ENCODE assay signal across 21 mouse cellular contexts in the genomic region with DNA sequence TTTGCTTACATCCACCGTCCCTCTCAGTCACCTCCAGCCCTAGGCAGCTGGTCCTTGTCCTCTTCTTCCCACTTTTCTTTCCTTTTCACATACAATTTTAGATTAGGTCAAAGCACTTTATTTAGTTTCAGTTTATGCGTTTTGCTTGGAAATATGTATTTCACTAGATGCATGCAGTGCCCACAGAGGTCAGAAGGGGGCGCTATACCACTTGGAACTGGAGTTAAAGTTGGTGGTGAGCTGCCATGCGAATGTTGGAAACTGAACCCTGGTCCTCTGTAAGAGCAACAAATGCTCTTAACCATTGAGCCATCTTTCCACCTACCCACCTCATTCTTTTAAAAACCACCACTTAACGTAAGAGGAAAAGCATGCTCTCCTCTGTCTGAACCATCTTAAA. TPM values are rescaled to one million over a fixed set of nuclear protein-coding genes. Genes with fewer than 3 reads are reported as not detected.
DNase-seq lines count a peak whose midpoint lies in the region; ATAC-seq and TF ChIP-seq lines count a peak whose summit lies in the region.
"Had no signal": no experiment of that assay in that cellular context is flagged by ENCODE, and none has a peak within 500 bp of the region (broad histone marks: within the 10 kb centered on the region; RNA-seq: fewer than 3 reads in every experiment).

No protein-coding gene starts in this region.

- no peaks in the 10 kb centered on the region for H3K27me3 ChIP-seq in heart, adult 2 months (ENCODE audit: control insufficient read depth, insufficient read depth, low read length)
- H3K27me3 ChIP-seq in heart, embryonic 12.5 days (replicated peaks): no peaks in the 10 kb centered on the region
- no peaks in the 10 kb centered on the region for H3K27me3 ChIP-seq in liver, embryonic 14.5 days (ENCODE audit: control insufficient read depth, insufficient read depth, low read length)
- no peaks in the 10 kb centered on the region for H3K27me3 ChIP-seq in E14TG2a.4 (ENCODE audit: insufficient read depth, low read length)
- H3K27me3 ChIP-seq in stomach, postnatal 0 days (ENCODE audit: control insufficient read depth, insufficient read depth, low read length): no peaks in the 10 kb centered on the region
- H3K27me3 ChIP-seq: embryonic facial prominence, embryonic 15.5 days; heart, embryonic 15.5 days; lung, embryonic 15.5 days; midbrain, embryonic 12.5 days; neural tube, embryonic 12.5 days had no signal

- H3K4me3 ChIP-seq in heart, adult 2 months: no peak overlapping the region
- no peak overlapping the region for H3K4me3 ChIP-seq in heart, embryonic 12.5 days
- no peak overlapping the region for H3K4me3 ChIP-seq in liver, embryonic 14.5 days (ENCODE audit: insufficient read depth in 1 of 2, low read depth in 2 of 2, low read length in 2 of 2)
- no peak overlapping the region for H3K4me3 ChIP-seq in E14TG2a.4 (replicated peaks; ENCODE audit: low read length)
- H3K4me3 ChIP-seq in stomach, postnatal 0 days (ENCODE audit: low read depth, low read length): no peak overlapping the region
- H3K4me3 ChIP-seq: embryonic facial prominence, embryonic 15.5 days; heart, embryonic 15.5 days; hindbrain, embryonic 10.5 days; lung, embryonic 15.5 days; midbrain, embryonic 12.5 days; neural tube, embryonic 12.5 days had no signal

- no peak overlapping the region for H3K4me2 ChIP-seq in heart, embryonic 12.5 days
- no peak overlapping the region for H3K4me2 ChIP-seq in liver, embryonic 14.5 days (ENCODE audit: low read depth)
- no peak overlapping the region for H3K4me2 ChIP-seq in stomach, postnatal 0 days (replicated peaks; ENCODE audit: low read depth)
- H3K4me2 ChIP-seq: embryonic facial prominence, embryonic 15.5 days; heart, embryonic 15.5 days; lung, embryonic 15.5 days; midbrain, embryonic 12.5 days; neural tube, embryonic 12.5 days had no signal

- H3K9ac ChIP-seq in heart, adult 2 months (ENCODE audit: low read depth, low read length): no peak overlapping the region
- no peak overlapping the region for H3K9ac ChIP-seq in heart, embryonic 12.5 days
- no peak overlapping the region for H3K9ac ChIP-seq in liver, embryonic 14.5 days (replicated peaks)
- no peak overlapping the region for H3K9ac ChIP-seq in stomach, postnatal 0 days (ENCODE audit: low read length)
- H3K9ac ChIP-seq: embryonic facial prominence, embryonic 15.5 days; heart, embryonic 15.5 days; lung, embryonic 15.5 days; midbrain, embryonic 12.5 days; neural tube, embryonic 12.5 days had no signal

- no peaks in the 10 kb centered on the region for H3K79me2 ChIP-seq in heart, adult 2 months (replicated peaks; ENCODE audit: control insufficient read depth, insufficient read depth, low read length)

- no peak for TF ChIP-seq POLR2A in heart, adult 2 months (IDR thresholded peaks at IDR 0.05; ENCODE audit: insufficient read depth, low read depth, low read length)

- WGBS in heart, adult 2 months: 66% methylated on average over 5 of the region's 5 CpGs
- WGBS in heart, embryonic 12.5 days: 67% methylated on average over 5 of the region's 5 CpGs
- 56% methylated on average over 5 of the region's 5 CpGs for WGBS in liver, embryonic 14.5 days (ENCODE audit: insufficient replicate concordance)
- 69% methylated on average over 5 of the region's 5 CpGs for WGBS in stomach, postnatal 0 days

- H3K4me1 ChIP-seq in heart, adult 2 months (ENCODE audit: control insufficient read depth, insufficient read depth, low read length): no peaks in the 10 kb centered on the region
- no peaks in the 10 kb centered on the region for H3K4me1 ChIP-seq in heart, embryonic 12.5 days (replicated peaks)
- no peaks in the 10 kb centered on the region for H3K4me1 ChIP-seq in liver, embryonic 14.5 days (replicated peaks; ENCODE audit: control insufficient read depth in 2 of 2, insufficient read depth in 2 of 2, low read length in 1 of 2)
- no peaks in the 10 kb centered on the region for H3K4me1 ChIP-seq in E14TG2a.4 (replicated peaks; ENCODE audit: low read depth, low read length)
- no peaks in the 10 kb centered on the region for H3K4me1 ChIP-seq in stomach, postnatal 0 days (replicated peaks; ENCODE audit: control insufficient read depth, insufficient read depth)
- H3K4me1 ChIP-seq: embryonic facial prominence, embryonic 15.5 days; heart, embryonic 15.5 days; hindbrain, embryonic 10.5 days; lung, embryonic 15.5 days had no signal

- no peaks in the 10 kb centered on the region for H3K9me3 ChIP-seq in heart, embryonic 12.5 days (replicated peaks)
- H3K9me3 ChIP-seq in liver, embryonic 14.5 days (ENCODE audit: control insufficient read depth, low read length): no peaks in the 10 kb centered on the region
- 0 out of 2 replicates have a peak, but pooled peaks cover 1% of the 10 kb centered on the region for H3K9me3 ChIP-seq in E14TG2a.4 (ENCODE audit: low read length)
- H3K9me3 ChIP-seq in stomach, postnatal 0 days (ENCODE audit: control insufficient read depth, low read length): no peaks in the 10 kb centered on the region
- H3K9me3 ChIP-seq: embryonic facial prominence, embryonic 15.5 days; heart, embryonic 15.5 days; hindbrain, embryonic 10.5 days; lung, embryonic 15.5 days; midbrain, embryonic 12.5 days; neural tube, embryonic 12.5 days had no signal

- 0 out of 2 replicates have a peak, but pooled peaks have one; percentile 4 for TF ChIP-seq CTCF in heart, adult 2 months (IDR thresholded peaks at IDR 0.05)
- peak; percentile 46 for TF ChIP-seq CTCF in liver, embryonic 14.5 days (IDR thresholded peaks at IDR 0.05; ENCODE audit: low read depth)
- TF ChIP-seq CTCF in E14TG2a.4 (conservative IDR thresholded peaks at IDR 0.05; ENCODE audit: low read length): peak; percentile 87
- TF ChIP-seq CTCF in stomach, postnatal 0 days (IDR thresholded peaks at IDR 0.05; ENCODE audit: low read depth): no peak

- ATAC-seq in heart, embryonic 12.5 days (ENCODE audit: insufficient number of reproducible peaks, low FRiP score): no peak
- ATAC-seq in liver, embryonic 14.5 days (ENCODE audit: insufficient read depth): no peak
- no peak for ATAC-seq in stomach, postnatal 0 days (ENCODE audit: low FRiP score, low TSS enrichment)

- no peak overlapping the region for H3K27ac ChIP-seq in heart, adult 2 months
- H3K27ac ChIP-seq in heart, embryonic 12.5 days (ENCODE audit: poor library complexity, severe bottlenecking): no peak overlapping the region
- no peak overlapping the region for H3K27ac ChIP-seq in liver, embryonic 14.5 days
- no peak overlapping the region for H3K27ac ChIP-seq in stomach, postnatal 0 days (replicated peaks)
- H3K27ac ChIP-seq: embryonic facial prominence, embryonic 15.5 days; heart, embryonic 15.5 days; hindbrain, embryonic 10.5 days; lung, embryonic 15.5 days; midbrain, embryonic 12.5 days; neural tube, embryonic 12.5 days had no signal

- TF ChIP-seq EP300 in heart, adult 2 months (IDR thresholded peaks at IDR 0.05; ENCODE audit: insufficient read depth, low read depth, low read length): no peak
- TF ChIP-seq EP300 in liver, embryonic 14.5 days (IDR thresholded peaks at IDR 0.05; ENCODE audit: low read depth): no peak
- no peak for TF ChIP-seq EP300 in stomach, postnatal 0 days (optimal IDR thresholded peaks at IDR 0.05)

- H3K36me3 ChIP-seq in heart, adult 2 months (ENCODE audit: control insufficient read depth, insufficient read depth, low read length): no peaks in the 10 kb centered on the region
- H3K36me3 ChIP-seq in heart, embryonic 12.5 days: no peaks in the 10 kb centered on the region
- no peaks in the 10 kb centered on the region for H3K36me3 ChIP-seq in liver, embryonic 14.5 days (replicated peaks; ENCODE audit: control insufficient read depth, insufficient read depth, low read depth)
- H3K36me3 ChIP-seq in E14TG2a.4 (ENCODE audit: insufficient read depth, low read length): no peaks in the 10 kb centered on the region
- no peaks in the 10 kb centered on the region for H3K36me3 ChIP-seq in stomach, postnatal 0 days (ENCODE audit: control insufficient read depth, insufficient read depth, low read length)
- H3K36me3 ChIP-seq: embryonic facial prominence, embryonic 15.5 days; heart, embryonic 15.5 days; hindbrain, embryonic 10.5 days; lung, embryonic 15.5 days; midbrain, embryonic 12.5 days; neural tube, embryonic 12.5 days had no signal

- intact Hi-C loops in heart, adult 2 months (cut with DNase I): no loop called here

- no peak for DNase-seq in heart, adult 2 months
- DNase-seq in liver, embryonic 14.5 days (ENCODE audit: low read depth in 3 of 3, low spot score in 3 of 3): no peak
- DNase-seq in liver (no peak), ZHBTc4 (ENCODE audit: low read depth, low spot score) (peak; percentile 42)
- DNase-seq in frontal cortex, adult 2 months (ENCODE audit: extremely low spot score in 1 of 2, low spot score in 1 of 2): no peak
- DNase-seq in stomach, postnatal 0 days (ENCODE audit: low spot score): no peak
- DNase-seq: cerebellum, adult 2 months; cerebellum, postnatal 36 days; gastrocnemius, postnatal 10 days; heart, adult 18-20 months; kidney, adult 9 months; right cerebral cortex, adult 18-20 months; thymus, adult 18-20 months had no signal

RNA-seq across cellular contexts. Expression of a gene that starts 21.5 kb away (rescaled TPM):
- 1 to 10 TPM; 8.9 to 9.5 TPM for total RNA-seq in heart, adult 2 months (2021)
- 2.9 TPM in 2 replicates for polyA plus RNA-seq in heart, adult 2 months (2012; rRNA removed)
- polyA plus RNA-seq in heart, embryonic 12.5 days (2016; fragmentation: Nextera tagmentation; extraction: Ambion mirVana): 41.1 and 44.4 TPM in 2 replicates
- 9.0 and 21.7 TPM in 2 replicates for polyA plus RNA-seq in liver, embryonic 14.5 days (2012; rRNA removed)
- 29.1 and 33.3 TPM in 2 replicates for polyA plus RNA-seq in liver, embryonic 14.5 days (2014; fragmentation: Nextera tagmentation; extraction: Ambion mirVana)
- polyA plus RNA-seq in frontal cortex, adult 2 months (2012; rRNA removed): 14.8 and 16.1 TPM in 2 replicates
- 32.3 and 33.1 TPM in 2 replicates for polyA plus RNA-seq in stomach, postnatal 0 days (2015; fragmentation: Nextera tagmentation; extraction: Ambion mirVana)
